Mouse (Mus musculus) adrenal gland, adult 2 months (tissue): ENCODE results near the gene Syt2. TPM values are rescaled to one million over a fixed set of nuclear protein-coding genes. Genes with fewer than 3 reads are reported as not detected.

Experiments used
- DNase-seq: peaks from one replicate; pipeline ENCODE4 v3.0.0; 2021
- polyA plus RNA-seq: library from polyadenylated mRNA; depleted of rRNA; stranded (reverse); fragments of >200 nt; gene quantifications from 2 replicates; pipeline ENCODE4 v1.2.3, GENCODE M21; 2012
- total RNA-seq, 2 experiments: library from RNA; stranded (reverse); gene quantifications; 2 replicates each; pipeline ENCODE4 v1.2.3; 2021

Syt2 gene
- total and polyA plus RNA-seq, 3 experiments = 0.01 to 0.17 (median 0.06) TPM

- DNase-seq = no peak
Measured at GRCm38 (mm10) chr1:134772821-134773220, 126.3 kb downstream of the Syt2 start.

- DNase-seq = no peak
Measured at GRCm38 (mm10) chr1:134773256-134773655, 126.8 kb downstream of the Syt2 start.

GRCm38 (mm10) chr1:134774247-134774646 is 127.8 kb downstream of the Syt2 start:
- no peak for DNase-seq

GRCm38 (mm10) chr1:134774728-134775287 is 128.3 kb downstream of the Syt2 start:
- DNase-seq = peak; percentile 56

- no peak for DNase-seq
Measured at GRCm38 (mm10) chr1:134775631-134776030, 129.2 kb downstream of the Syt2 start.

- DNase-seq = peak; percentile 58
Measured at GRCm38 (mm10) chr1:134777201-134777885, 130.9 kb downstream of the Syt2 start.

GRCm38 (mm10) chr1:134777936-134778548 is 131.6 kb downstream of the Syt2 start:
- no peak for DNase-seq

GRCm38 (mm10) chr1:134782797-134783196 is 136.3 kb downstream of the Syt2 start:
- no peak for DNase-seq

- no peak for DNase-seq
Measured at GRCm38 (mm10) chr1:134783958-134784357, 137.5 kb downstream of the Syt2 start.

GRCm38 (mm10) chr1:134784481-134784880 is 138.0 kb downstream of the Syt2 start:
- DNase-seq = no peak

GRCm38 (mm10) chr1:134784911-134785310 is 138.4 kb downstream of the Syt2 start:
- no peak for DNase-seq

GRCm38 (mm10) chr1:134788096-134788495 is 141.6 kb downstream of the Syt2 start:
- DNase-seq = no peak

- DNase-seq = no peak
Measured at GRCm38 (mm10) chr1:134790716-134791439, 144.4 kb downstream of the Syt2 start.

GRCm38 (mm10) chr1:134791456-134791855 is 145.0 kb downstream of the Syt2 start:
- DNase-seq = no peak

- DNase-seq = no peak
Measured at GRCm38 (mm10) chr1:134796076-134796475, 149.6 kb downstream of the Syt2 start.

- no peak for DNase-seq
Measured at GRCm38 (mm10) chr1:134796536-134796935, 150.1 kb downstream of the Syt2 start.

- DNase-seq = no peak
Measured at GRCm38 (mm10) chr1:134801758-134802157, 155.3 kb downstream of the Syt2 start.

GRCm38 (mm10) chr1:134803286-134804117 is 157.0 kb downstream of the Syt2 start:
- peak; percentile 82 for DNase-seq

- DNase-seq = no peak
Measured at GRCm38 (mm10) chr1:134804373-134804772, 157.9 kb downstream of the Syt2 start.

- no peak for DNase-seq
Measured at GRCm38 (mm10) chr1:134805471-134805870, 159.0 kb downstream of the Syt2 start.
